Mouse (Mus musculus) frontal cortex, adult (tissue): Measurements from ENCODE around the gene Got2.

Experiments
- ATAC-seq: cut with Nextera tagmentation; 2 replicates; pipeline ENCODE4 v1.9.2; 2017; ENCODE audit warnings: mild to moderate bottlenecking, moderate library complexity, mixed read lengths; ENCODE audit not compliant: low TSS enrichment

Got2 gene

GRCm38 (mm10) chr8:95888285-95889136, at the start of gene Got2:
TSS of gene Got2 (minus strand) at chr8:95888547.
- peak; percentile 80 for ATAC-seq

- ATAC-seq, result no peak
These were observed 44.5 kb upstream of the Got2 start for GRCm38 (mm10) chr8:95932841-95933240.

GRCm38 (mm10) chr8:95929821-95930220, 41.5 kb upstream of the Got2 start:
- no peak for ATAC-seq

GRCm38 (mm10) chr8:95916106-95916505, 27.8 kb upstream of the Got2 start:
- ATAC-seq, result peak; percentile 93

GRCm38 (mm10) chr8:95914905-95915643, 26.7 kb upstream of the Got2 start:
- peak; percentile 99 for ATAC-seq

GRCm38 (mm10) chr8:95911240-95911639, 22.9 kb upstream of the Got2 start:
- ATAC-seq, result no peak

- ATAC-seq, result no peak
These were observed 19.5 kb upstream of the Got2 start for GRCm38 (mm10) chr8:95907885-95908284.

- no peak for ATAC-seq
These were observed 18.4 kb upstream of the Got2 start for GRCm38 (mm10) chr8:95906738-95907137.

GRCm38 (mm10) chr8:95901864-95902263, 13.5 kb upstream of the Got2 start:
- ATAC-seq, result no peak

GRCm38 (mm10) chr8:95893701-95894100, 5.4 kb upstream of the Got2 start:
- no peak for ATAC-seq

GRCm38 (mm10) chr8:95887578-95888284, 616 bp downstream of the Got2 start:
- peak; percentile 89 for ATAC-seq

GRCm38 (mm10) chr8:95886647-95887577, 1.4 kb downstream of the Got2 start:
- ATAC-seq, result peak; percentile 41

- no peak for ATAC-seq
These were observed 2.4 kb downstream of the Got2 start for GRCm38 (mm10) chr8:95885966-95886365.

GRCm38 (mm10) chr8:95885271-95885841, 3.0 kb downstream of the Got2 start:
- no peak for ATAC-seq

GRCm38 (mm10) chr8:95884491-95884890, 3.9 kb downstream of the Got2 start:
- no peak for ATAC-seq

GRCm38 (mm10) chr8:95882191-95882590, 6.2 kb downstream of the Got2 start:
- ATAC-seq, result no peak

GRCm38 (mm10) chr8:95881576-95881975, 6.8 kb downstream of the Got2 start:
- ATAC-seq, result peak; percentile 79

- ATAC-seq, result no peak
These were observed 8.5 kb downstream of the Got2 start for GRCm38 (mm10) chr8:95879823-95880222.

- peak; percentile 29 for ATAC-seq
These were observed 10.0 kb downstream of the Got2 start for GRCm38 (mm10) chr8:95878176-95878962.

- ATAC-seq, result no peak
These were observed 13.1 kb downstream of the Got2 start for GRCm38 (mm10) chr8:95875270-95875669.
